In genomic region chr6:31321066-31321846, GRCm38 (mm10) we compare ENCODE assay signal across 17 mouse cellular contexts.
DNase-seq lines count a peak whose midpoint lies in the region; ATAC-seq and TF ChIP-seq lines count a peak whose summit lies in the region.
"Had no signal": no experiment of that assay in that cellular context is flagged by ENCODE, and none has a peak within 500 bp of the region (broad histone marks: within the 10 kb centered on the region; RNA-seq: fewer than 3 reads in every experiment).

No protein-coding gene starts in this region.

- no peak for TF ChIP-seq EP300 in heart, adult 2 months (IDR thresholded peaks at IDR 0.05; ENCODE audit: insufficient read depth, low read depth, low read length)

- peaks cover 11% of the 10 kb centered on the region for H3K36me3 ChIP-seq in heart, adult 2 months (ENCODE audit: control insufficient read depth, insufficient read depth, low read length)
- H3K36me3 ChIP-seq: hindbrain, embryonic 13.5 days had no signal

- peak; percentile 63 to 67 for DNase-seq in heart, adult 2 months
- no peak for DNase-seq in heart, postnatal 4 days
- peak; percentile 30 to 53 for DNase-seq in lung, adult 18-20 months
- DNase-seq in lung, postnatal 4 days = no peak
- DNase-seq in lung, postnatal 14 days = peak; percentile 62
- no peak for DNase-seq in spleen, adult 18-20 months
- DNase-seq in frontal cortex, adult 2 months (ENCODE audit: extremely low spot score in 1 of 2, low spot score in 1 of 2) = no peak
- DNase-seq: cerebellum, postnatal 14 days; layer of hippocampus, adult 9-11 months; midbrain, embryonic 14.5 days had no signal

- peaks cover 33% of the 10 kb centered on the region for H3K4me1 ChIP-seq in heart, adult 2 months (ENCODE audit: control insufficient read depth, insufficient read depth, low read length)

- H3K4me3 ChIP-seq in heart, adult 2 months = no peak overlapping the region
- H3K4me3 ChIP-seq: forebrain, embryonic 13.5 days; hindbrain, embryonic 13.5 days had no signal

- WGBS in heart, adult 2 months = 38% methylated on average over 7 of the region's 7 CpGs

- no peak for TF ChIP-seq CTCF in heart, adult 2 months (IDR thresholded peaks at IDR 0.05)

- H3K27me3 ChIP-seq in heart, adult 2 months (ENCODE audit: control insufficient read depth, insufficient read depth, low read length) = no peaks in the 10 kb centered on the region
- H3K27me3 ChIP-seq: CH12.LX had no signal

- 0 out of 2 replicates have a peak, but pooled peaks have one; percentile 20 for TF ChIP-seq POLR2A in heart, adult 2 months (IDR thresholded peaks at IDR 0.05; ENCODE audit: insufficient read depth, low read depth, low read length)

- H3K27ac ChIP-seq in heart, adult 2 months = peak overlapping the region; percentile 66
- H3K27ac ChIP-seq: forebrain, embryonic 13.5 days; hindbrain, embryonic 13.5 days; macrophage had no signal

- peak overlapping the region; percentile 38 for H3K9ac ChIP-seq in heart, adult 2 months (ENCODE audit: low read depth, low read length)
- H3K9ac ChIP-seq: forebrain, embryonic 13.5 days; hindbrain, embryonic 13.5 days had no signal

- ATAC-seq in granulocyte monocyte progenitor cell, adult 5-6 weeks (replicated peaks; ENCODE audit: poor library complexity, severe bottlenecking) = peak; percentile 64
- ATAC-seq: activated CD4-positive, CD25-positive, alpha-beta regulatory T cell, adult 4 months; forebrain, embryonic 13.5 days; intestine, postnatal 0 days had no signal

- intact Hi-C loops in heart, adult 2 months (cut with DNase I) = loop anchor here (5.0 kb wide), 2 partner anchors 46 to 76 kb away; partner anchors contain the start of gene Mkln1

- no peaks in the 10 kb centered on the region for H3K79me2 ChIP-seq in heart, adult 2 months (replicated peaks; ENCODE audit: control insufficient read depth, insufficient read depth, low read length)

Comparison
In these comparisons a context has a peak if more than half of its experiments do, and no peak if none do; other contexts are left out.
1. DNase-seq: peak in heart, adult 2 months (2 of 2), lung, adult 18-20 months (2 of 2) and lung, postnatal 14 days (single experiment); none in heart, postnatal 4 days (single experiment), lung, postnatal 4 days (0 of 2), spleen, adult 18-20 months (0 of 2) and frontal cortex, adult 2 months (0 of 2).